Comparison of ENCODE assay signal across 23 mouse cellular contexts in the genomic region with DNA sequence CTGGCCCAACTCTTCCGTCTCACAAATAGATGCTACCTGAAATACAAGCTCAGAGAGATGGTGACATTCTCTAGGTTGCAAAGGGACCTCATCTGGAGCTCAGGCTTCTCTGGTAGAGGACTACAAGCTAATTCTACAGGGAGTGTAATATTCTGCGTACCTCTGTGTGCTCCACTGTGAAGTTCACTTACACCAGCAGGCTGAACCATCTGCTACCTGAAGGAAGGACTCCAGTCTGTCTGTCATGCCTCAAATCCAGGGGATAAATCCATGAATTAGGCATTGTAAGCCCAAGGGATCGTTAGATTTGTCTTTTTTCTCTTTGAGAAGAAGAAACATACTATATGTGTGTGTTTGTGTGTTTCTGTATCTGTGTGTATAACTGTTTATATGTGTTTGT. TPM values are rescaled to one million over a fixed set of nuclear protein-coding genes. Genes with fewer than 3 reads are reported as not detected.
DNase-seq lines count a peak whose midpoint lies in the region; ATAC-seq and TF ChIP-seq lines count a peak whose summit lies in the region.
"Had no signal": no experiment of that assay in that cellular context is flagged by ENCODE, and none has a peak within 500 bp of the region (broad histone marks: within the 10 kb centered on the region; RNA-seq: fewer than 3 reads in every experiment).

No protein-coding gene starts in this region.

- H3K9ac ChIP-seq in forebrain, embryonic 15.5 days (replicated peaks), result peak overlapping the region; percentile 11
- H3K9ac ChIP-seq in hindbrain, embryonic 16.5 days (ENCODE audit: low read depth, low read length), result no peak overlapping the region; the same call in 1 of the 2 replicates
- peak overlapping the region; percentile 56 for H3K9ac ChIP-seq in midbrain, postnatal 0 days (replicated peaks; ENCODE audit: low read length, poor library complexity, severe bottlenecking)
- H3K9ac ChIP-seq: embryonic facial prominence, embryonic 12.5 days; liver, postnatal 0 days had no signal

- no peaks in the 10 kb centered on the region for H3K9me3 ChIP-seq in forebrain, embryonic 15.5 days
- H3K9me3 ChIP-seq in hindbrain, embryonic 16.5 days (ENCODE audit: control insufficient read depth, low read length), result no peaks in the 10 kb centered on the region
- H3K9me3 ChIP-seq in midbrain, postnatal 0 days (ENCODE audit: low read length), result no peaks in the 10 kb centered on the region
- H3K9me3 ChIP-seq: embryonic facial prominence, embryonic 12.5 days; limb, embryonic 10.5 days had no signal

- no peaks in the 10 kb centered on the region for H3K36me3 ChIP-seq in forebrain, embryonic 15.5 days
- H3K36me3 ChIP-seq in hindbrain, embryonic 16.5 days (ENCODE audit: control insufficient read depth, insufficient read depth, low read length), result no peaks in the 10 kb centered on the region
- no peaks in the 10 kb centered on the region for H3K36me3 ChIP-seq in midbrain, postnatal 0 days (ENCODE audit: insufficient read depth, low read length)
- H3K36me3 ChIP-seq: embryonic facial prominence, embryonic 12.5 days; limb, embryonic 10.5 days had no signal

- H3K4me1 ChIP-seq in forebrain, embryonic 15.5 days, result peaks cover 28% of the 10 kb centered on the region
- no peaks in the 10 kb centered on the region; the same call in 1 of the 2 replicates for H3K4me1 ChIP-seq in hindbrain, embryonic 16.5 days (ENCODE audit: control insufficient read depth, insufficient read depth, low read depth, low read length)
- no peaks in the 10 kb centered on the region for H3K4me1 ChIP-seq in midbrain, postnatal 0 days (ENCODE audit: insufficient read depth, low read length)
- H3K4me1 ChIP-seq: embryonic facial prominence, embryonic 12.5 days had no signal

- H3K4me3 ChIP-seq in forebrain, embryonic 15.5 days, result peak overlapping the region; percentile 9
- H3K4me3 ChIP-seq in hindbrain, embryonic 16.5 days (ENCODE audit: low read length), result peak overlapping the region; percentile 1; the same call in 1 of the 2 replicates
- peak overlapping the region; percentile 13 for H3K4me3 ChIP-seq in midbrain, postnatal 0 days (ENCODE audit: low read depth, low read length)
- H3K4me3 ChIP-seq: embryonic facial prominence, embryonic 12.5 days; erythroblast, embryonic 14.5 days; left cerebral cortex, adult 2 months; limb, embryonic 10.5 days; myocyte had no signal

- TF ChIP-seq CTCF in brain, embryonic 14.5 days (IDR thresholded peaks at IDR 0.05; ENCODE audit: borderline replicate concordance, extremely low read depth, insufficient read depth, insufficient read length), result no peak
- TF ChIP-seq CTCF in midbrain, postnatal 0 days (IDR thresholded peaks at IDR 0.05), result no peak

- no peak for ATAC-seq in forebrain, embryonic 15.5 days (replicated peaks)
- ATAC-seq in hindbrain, embryonic 16.5 days, result no peak
- ATAC-seq in midbrain, postnatal 0 days (ENCODE audit: low FRiP score), result no peak
- ATAC-seq: liver, postnatal 0 days had no signal

- H3K27me3 ChIP-seq in forebrain, embryonic 15.5 days, result 0 out of 2 replicates have a peak, but pooled peaks cover 5% of the 10 kb centered on the region
- H3K27me3 ChIP-seq in hindbrain, embryonic 16.5 days (replicated peaks; ENCODE audit: control insufficient read depth, insufficient read depth, low read length), result peaks cover 7% of the 10 kb centered on the region
- peaks cover 4% of the 10 kb centered on the region; the same call in 1 of the 2 replicates for H3K27me3 ChIP-seq in midbrain, postnatal 0 days (ENCODE audit: insufficient read depth, low read length)

- H3K27ac ChIP-seq in forebrain, embryonic 15.5 days (replicated peaks), result peak overlapping the region; percentile 39
- no peak overlapping the region; the same call in 1 of the 2 replicates for H3K27ac ChIP-seq in hindbrain, embryonic 16.5 days (ENCODE audit: low read depth, low read length)
- peak overlapping the region; percentile 70 for H3K27ac ChIP-seq in midbrain, postnatal 0 days (ENCODE audit: low read depth, low read length)
- H3K27ac ChIP-seq: embryonic facial prominence, embryonic 12.5 days; left cerebral cortex, adult 2 months; limb, embryonic 10.5 days had no signal

- TF ChIP-seq POLR2A in brain, embryonic 14.5 days (IDR thresholded peaks at IDR 0.05; ENCODE audit: borderline replicate concordance, extremely low read depth, insufficient read depth, insufficient read length, poor library complexity, severe bottlenecking), result no peak

- peak; percentile 68 for DNase-seq in brain, embryonic 14.5 days (ENCODE audit: low read depth)
- DNase-seq in midbrain, postnatal 0 days (ENCODE audit: low spot score), result no peak
- DNase-seq in frontal cortex, postnatal 14 days (ENCODE audit: low spot score in 2 of 2), result no peak
- no peak for DNase-seq in gastrocnemius, postnatal 25 days
- no peak for DNase-seq in kidney, adult 11 months
- DNase-seq: cerebellum, adult 8-10 months; kidney, adult 8-10 months; kidney, postnatal 14 days; layer of hippocampus, adult 9-11 months; liver, postnatal 0 days; lung, postnatal 10 days; right cerebral cortex, postnatal 4 days; thymus, adult 2 months had no signal

- peak overlapping the region; percentile 29 for H3K4me2 ChIP-seq in forebrain, embryonic 15.5 days (replicated peaks)
- peak overlapping the region; percentile 33 for H3K4me2 ChIP-seq in hindbrain, embryonic 16.5 days (ENCODE audit: low read length)
- H3K4me2 ChIP-seq in midbrain, postnatal 0 days (ENCODE audit: low read depth, low read length, poor library complexity, severe bottlenecking), result peak overlapping the region; percentile 46
- H3K4me2 ChIP-seq: embryonic facial prominence, embryonic 12.5 days had no signal

- 48% methylated on average over 3 of the region's 3 CpGs for WGBS in forebrain, embryonic 15.5 days
- WGBS in hindbrain, embryonic 16.5 days, result 56% methylated on average over 3 of the region's 3 CpGs
- 54% methylated on average over 3 of the region's 3 CpGs for WGBS in midbrain, postnatal 0 days

RNA-seq across cellular contexts. Expression of a gene that starts 9.4 kb away (rescaled TPM):
- polyA plus RNA-seq in brain, embryonic 14.5 days (2012; rRNA removed), result 38.0 and 61.8 TPM in 2 replicates
- 44.8 and 46.1 TPM in 2 replicates for polyA plus RNA-seq in forebrain, embryonic 15.5 days (2015; fragmentation: Nextera tagmentation; extraction: Ambion mirVana)
- polyA plus RNA-seq in hindbrain, embryonic 16.5 days (2015; fragmentation: Nextera tagmentation; extraction: Ambion mirVana), result 112 and 126 TPM in 2 replicates
- total RNA-seq in midbrain, postnatal 0 days (2014; rRNA removed), result 214 and 225 TPM in 2 replicates
- polyA plus RNA-seq in midbrain, postnatal 0 days (2015; fragmentation: Nextera tagmentation; extraction: Ambion mirVana), result 161 and 162 TPM in 2 replicates
- total RNA-seq in gastrocnemius, postnatal 25 days (2021), result not detected
- total RNA-seq: gastrocnemius, postnatal 4 days; liver, adult 2 months; megakaryocyte, adult 5-6 weeks had no signal
- polyA plus RNA-seq: erythroblast, embryonic 14.5 days; limb, embryonic 10.5 days; liver, adult 2 months; liver, postnatal 0 days had no signal
